Mouse (Mus musculus): ENCODE measurements around the gene Ost4. TPM values are rescaled to one million over a fixed set of nuclear protein-coding genes. Genes with fewer than 3 reads are reported as not detected.

Ost4 gene
- 10 to 100 TPM; 91.5 to 93.8 TPM for total RNA-seq (2021)
- long read RNA-seq, experiment 1, transcript Ost4-202 (3 exons, 1,144 nt): major isoform, 29 of 56 reads
- long read RNA-seq, experiment 1, transcript Ost4-201 (2 exons, 576 nt): minor isoform, 26 of 56 reads
- long read RNA-seq, experiment 1, partial matches to known transcripts: 1 of 56 reads
- long read RNA-seq, experiment 1, other reads (novel, unspliced or antisense): 0 of 56 reads
- long read RNA-seq, experiment 2, transcript Ost4-202 (3 exons, 1,144 nt): major isoform, 35 of 60 reads
- long read RNA-seq, experiment 2, transcript Ost4-201 (2 exons, 576 nt): minor isoform, 24 of 60 reads
- long read RNA-seq, experiment 2, partial matches to known transcripts: 0 of 60 reads
- long read RNA-seq, experiment 2, other reads (novel, unspliced or antisense): 1 of 60 reads

GRCm38 (mm10) chr5:30907413-30908059, at the start of gene Ost4:
Gene Ost4, minus strand, starts transcription at chr5:30907788.
- DNase-seq (ENCODE audit: low spot score in 2 of 2): peak; percentile 94 to 95
- TF ChIP-seq CTCF (conservative IDR thresholded peaks at IDR 0.05): no peak; the same call in 1 of the 2 replicates
- H3K4me3 ChIP-seq: peak within 1 kb of the TSS; percentile 74
- peak within 1 kb of the TSS; percentile 93 for H3K27ac ChIP-seq

GRCm38 (mm10) chr5:30955751-30956150, 48.2 kb upstream of the Ost4 start:
- Histone ChIP-seq H3K4me3 (no peak overlapping the region), H3K27ac (no peak overlapping the region)
- TF ChIP-seq CTCF (conservative IDR thresholded peaks at IDR 0.05): no peak
- no peak for DNase-seq (ENCODE audit: low spot score in 2 of 2)

- Histone ChIP-seq H3K27ac (no peak overlapping the region), H3K4me3 (no peak overlapping the region)
- no peak for DNase-seq (ENCODE audit: low spot score in 2 of 2)
- TF ChIP-seq CTCF (conservative IDR thresholded peaks at IDR 0.05): no peak
Measured at GRCm38 (mm10) chr5:30954556-30954955, 47.0 kb upstream of the Ost4 start.

GRCm38 (mm10) chr5:30954065-30954464, 46.5 kb upstream of the Ost4 start:
- no peak overlapping the region for H3K4me3 ChIP-seq
- no peak for TF ChIP-seq CTCF (conservative IDR thresholded peaks at IDR 0.05)
- H3K27ac ChIP-seq: no peak overlapping the region
- no peak for DNase-seq (ENCODE audit: low spot score in 2 of 2)

GRCm38 (mm10) chr5:30952551-30952950, 45.0 kb upstream of the Ost4 start:
- no peak for TF ChIP-seq CTCF (conservative IDR thresholded peaks at IDR 0.05)
- H3K27ac ChIP-seq: peak overlapping the region; percentile 53; the same call in 1 of the 2 replicates
- no peak for DNase-seq (ENCODE audit: low spot score in 2 of 2)
- H3K4me3 ChIP-seq: no peak overlapping the region

GRCm38 (mm10) chr5:30951706-30952105, 44.1 kb upstream of the Ost4 start:
- peak overlapping the region; percentile 53; the same call in 1 of the 2 replicates for H3K27ac ChIP-seq
- TF ChIP-seq CTCF (conservative IDR thresholded peaks at IDR 0.05): no peak
- no peak for DNase-seq (ENCODE audit: low spot score in 2 of 2)
- no peak overlapping the region for H3K4me3 ChIP-seq

GRCm38 (mm10) chr5:30950922-30951321, 43.3 kb upstream of the Ost4 start:
- Histone ChIP-seq H3K4me3 (peak overlapping the region; percentile 68), H3K27ac (peak overlapping the region; percentile 94)
- DNase-seq (ENCODE audit: low spot score in 2 of 2): no peak
- no peak for TF ChIP-seq CTCF (conservative IDR thresholded peaks at IDR 0.05)

GRCm38 (mm10) chr5:30950451-30950850, 42.9 kb upstream of the Ost4 start:
- Histone ChIP-seq H3K4me3 (peak overlapping the region; percentile 68), H3K27ac (peak overlapping the region; percentile 94)
- TF ChIP-seq CTCF (conservative IDR thresholded peaks at IDR 0.05): no peak
- no peak for DNase-seq (ENCODE audit: low spot score in 2 of 2)

GRCm38 (mm10) chr5:30949654-30950326, 42.2 kb upstream of the Ost4 start:
- H3K4me3 ChIP-seq: peak overlapping the region; percentile 68
- H3K27ac ChIP-seq: peak overlapping the region; percentile 94
- TF ChIP-seq CTCF (conservative IDR thresholded peaks at IDR 0.05): peak; percentile 38
- peak; percentile 91 to 93 for DNase-seq (ENCODE audit: low spot score in 2 of 2)

- DNase-seq (ENCODE audit: low spot score in 2 of 2): no peak
- H3K4me3 ChIP-seq: no peak overlapping the region
- TF ChIP-seq CTCF (conservative IDR thresholded peaks at IDR 0.05): no peak
- H3K27ac ChIP-seq: no peak overlapping the region
Measured at GRCm38 (mm10) chr5:30948620-30949019, 41.0 kb upstream of the Ost4 start.

- DNase-seq (ENCODE audit: low spot score in 2 of 2): peak; percentile 66 to 67
- Histone ChIP-seq H3K27ac (peak within 1 kb of the TSS; percentile 78), H3K4me3 (peak within 1 kb of the TSS; percentile 63)
- peak; percentile 57 for TF ChIP-seq CTCF (conservative IDR thresholded peaks at IDR 0.05)
Measured at GRCm38 (mm10) chr5:30944956-30945781, 37.6 kb upstream of the Ost4 start, which contains the start of gene Cgref1. Gene Cgref1, minus strand, starts transcription at chr5:30945591.

GRCm38 (mm10) chr5:30944344-30944743, 36.8 kb upstream of the Ost4 start:
- no peak overlapping the region for H3K27ac ChIP-seq
- TF ChIP-seq CTCF (conservative IDR thresholded peaks at IDR 0.05): no peak
- DNase-seq (ENCODE audit: low spot score in 2 of 2): no peak
- H3K4me3 ChIP-seq: peak overlapping the region; percentile 63

Measured in layer of hippocampus, adult 2 months (tissue).